Mouse (Mus musculus): ENCODE results near the gene Poc5. TPM values are rescaled to one million over a fixed set of nuclear protein-coding genes. Genes with fewer than 3 reads are reported as not detected.

Poc5 gene
- polyA plus RNA-seq, 1 experiment from 2014 or later, result 12.6 TPM

- Histone ChIP-seq H3K4me2 (replicated peaks) (no peak overlapping the region), H3K9me3 (no peaks in the 10 kb centered on the region), H3K4me3 (replicated peaks) (no peak overlapping the region), H3K9ac (no peak overlapping the region), H3K27ac (no peak overlapping the region), H3K27me3 (replicated peaks) (no peaks in the 10 kb centered on the region), H3K36me3 (peaks cover 15% of the 10 kb centered on the region), H3K4me1 (replicated peaks) (no peaks in the 10 kb centered on the region)
- WGBS, result 79% methylated on average over 1 of the region's 1 CpGs
- no peak for ATAC-seq
Measured at GRCm38 (mm10) chr13:96408786-96409185, 20.7 kb downstream of the Poc5 start.

GRCm38 (mm10) chr13:96414384-96414783 is 26.3 kb downstream of the Poc5 start:
- Histone ChIP-seq H3K9ac (no peak overlapping the region), H3K4me1 (replicated peaks) (no peaks in the 10 kb centered on the region), H3K4me3 (replicated peaks) (no peak overlapping the region), H3K36me3 (peaks cover 23% of the 10 kb centered on the region), H3K9me3 (no peaks in the 10 kb centered on the region), H3K27me3 (replicated peaks) (no peaks in the 10 kb centered on the region), H3K4me2 (replicated peaks) (no peak overlapping the region), H3K27ac (no peak overlapping the region)
- WGBS, result 85% methylated on average over 6 of the region's 6 CpGs
- ATAC-seq, result no peak

GRCm38 (mm10) chr13:96416380-96416779 is 28.3 kb downstream of the Poc5 start:
- no peak overlapping the region for H3K4me2 ChIP-seq (replicated peaks)
- no peaks in the 10 kb centered on the region for H3K27me3 ChIP-seq (replicated peaks)
- no peak overlapping the region for H3K4me3 ChIP-seq (replicated peaks)
- no peak for ATAC-seq
- H3K9me3 ChIP-seq, result no peaks in the 10 kb centered on the region
- 92% methylated on average over 8 of the region's 8 CpGs for WGBS
- H3K36me3 ChIP-seq, result peaks cover 15% of the 10 kb centered on the region
- no peaks in the 10 kb centered on the region for H3K4me1 ChIP-seq (replicated peaks)
- H3K9ac ChIP-seq, result no peak overlapping the region
- H3K27ac ChIP-seq, result no peak overlapping the region

GRCm38 (mm10) chr13:96417261-96417813 is 29.2 kb downstream of the Poc5 start:
- Histone ChIP-seq H3K9me3 (no peaks in the 10 kb centered on the region), H3K4me1 (replicated peaks) (no peaks in the 10 kb centered on the region), H3K4me2 (replicated peaks) (no peak overlapping the region), H3K27me3 (replicated peaks) (no peaks in the 10 kb centered on the region), H3K9ac (no peak overlapping the region), H3K36me3 (peaks cover 15% of the 10 kb centered on the region), H3K27ac (no peak overlapping the region), H3K4me3 (replicated peaks) (no peak overlapping the region)
- 84% methylated on average over 5 of the region's 5 CpGs for WGBS
- no peak for ATAC-seq

DNA sequence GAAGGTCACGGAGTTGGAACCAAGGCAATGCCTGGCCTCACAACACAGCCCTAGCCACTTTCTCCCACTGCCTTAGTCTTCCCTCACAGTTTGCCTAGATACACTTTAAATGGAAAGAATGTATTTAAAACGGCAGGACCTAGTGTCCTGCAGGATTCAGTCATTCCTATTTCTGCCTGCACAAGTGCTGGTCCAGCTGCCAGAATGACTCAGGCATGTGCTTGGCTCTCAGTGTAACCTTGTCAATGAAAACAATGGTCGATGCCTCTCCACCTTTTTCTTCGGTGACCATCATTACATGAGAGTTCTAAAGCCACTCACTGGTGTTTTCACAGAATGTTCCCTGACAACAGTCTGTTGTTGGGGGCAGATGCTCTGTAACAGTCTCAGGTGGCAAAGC is 30.4 kb downstream of the Poc5 start:
- Histone ChIP-seq H3K27me3 (replicated peaks) (no peaks in the 10 kb centered on the region), H3K9me3 (no peaks in the 10 kb centered on the region), H3K4me1 (replicated peaks) (no peaks in the 10 kb centered on the region), H3K36me3 (peaks cover 15% of the 10 kb centered on the region), H3K4me2 (replicated peaks) (no peak overlapping the region), H3K27ac (no peak overlapping the region), H3K9ac (no peak overlapping the region), H3K4me3 (replicated peaks) (no peak overlapping the region)
- no peak for ATAC-seq
- WGBS, result 96% methylated on average over 4 of the region's 4 CpGs

DNA sequence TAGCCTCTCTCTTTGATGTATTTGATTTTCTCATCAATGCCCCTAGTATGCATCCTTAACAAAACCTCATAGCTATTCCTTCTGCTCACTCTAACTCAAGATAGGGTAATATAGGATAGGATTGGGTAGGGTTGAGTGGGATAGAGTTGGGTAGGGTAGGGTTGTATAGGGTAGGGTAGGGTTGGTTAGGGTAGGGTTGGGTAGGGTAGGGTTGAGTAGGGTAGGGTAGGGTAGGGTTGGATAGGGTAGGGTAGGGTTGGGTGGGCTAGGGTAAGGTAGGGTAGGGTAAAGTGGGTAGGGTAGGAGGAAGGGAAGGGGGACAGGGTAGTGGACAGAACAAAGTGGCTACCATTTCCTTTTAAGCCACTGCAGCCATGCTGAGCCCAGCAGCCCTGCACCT is 33.1 kb downstream of the Poc5 start:
- Histone ChIP-seq H3K27me3 (replicated peaks) (no peaks in the 10 kb centered on the region), H3K9me3 (no peaks in the 10 kb centered on the region), H3K36me3 (no peaks in the 10 kb centered on the region), H3K4me3 (replicated peaks) (no peak overlapping the region), H3K4me1 (replicated peaks) (no peaks in the 10 kb centered on the region), H3K27ac (no peak overlapping the region), H3K9ac (no peak overlapping the region), H3K4me2 (replicated peaks) (no peak overlapping the region)
- ATAC-seq, result no peak

DNA sequence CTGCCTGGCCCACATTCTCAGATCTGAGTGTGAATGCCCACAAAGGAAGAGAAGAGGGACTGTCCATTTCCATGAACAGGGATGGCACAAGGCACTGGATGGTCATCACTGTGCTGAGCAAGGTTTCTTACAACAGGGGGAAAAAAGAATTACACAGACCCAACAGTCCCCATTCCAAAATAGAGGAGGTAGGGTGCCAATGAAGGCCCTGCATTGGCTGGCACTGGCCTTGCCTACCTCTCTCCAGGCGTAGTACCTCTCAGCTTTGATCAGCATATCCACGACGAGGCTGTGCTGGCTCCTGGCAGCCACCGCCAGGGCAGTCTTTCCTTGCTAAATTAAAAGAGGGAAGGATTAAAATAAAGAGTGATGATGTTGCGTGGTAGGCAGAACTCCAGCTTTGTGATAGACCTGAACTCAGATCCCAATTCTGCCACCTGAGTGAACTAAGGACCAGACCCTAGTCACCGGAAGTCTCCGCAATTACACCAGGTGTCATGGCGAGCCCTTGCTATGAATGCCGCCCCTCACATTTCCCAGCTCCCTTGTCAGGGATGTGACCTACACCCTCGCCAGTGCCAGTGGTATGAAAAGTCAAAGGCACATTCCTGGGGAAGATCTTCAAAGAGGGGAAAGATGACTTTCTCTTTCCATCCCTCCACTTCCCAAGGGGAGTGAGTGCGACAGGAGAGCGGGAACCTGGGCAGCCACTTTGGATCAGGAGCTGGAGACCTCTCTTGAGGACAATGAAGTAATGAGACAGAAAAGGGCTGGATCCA is 36.6 kb downstream of the Poc5 start:
- 92% methylated on average over 12 of the region's 12 CpGs for WGBS
- H3K27ac ChIP-seq, result no peak overlapping the region
- no peaks in the 10 kb centered on the region for H3K36me3 ChIP-seq
- H3K27me3 ChIP-seq (replicated peaks), result no peaks in the 10 kb centered on the region
- no peaks in the 10 kb centered on the region for H3K9me3 ChIP-seq
- ATAC-seq, result no peak
- no peaks in the 10 kb centered on the region for H3K4me1 ChIP-seq (replicated peaks)
- H3K9ac ChIP-seq, result no peak overlapping the region
- no peak overlapping the region for H3K4me3 ChIP-seq (replicated peaks)
- no peak overlapping the region for H3K4me2 ChIP-seq (replicated peaks)

GRCm38 (mm10) chr13:96426044-96426443 is 38.0 kb downstream of the Poc5 start:
- no peaks in the 10 kb centered on the region for H3K4me1 ChIP-seq (replicated peaks)
- no peak overlapping the region for H3K4me3 ChIP-seq (replicated peaks)
- no peak overlapping the region for H3K4me2 ChIP-seq (replicated peaks)
- H3K27ac ChIP-seq, result no peak overlapping the region
- WGBS, result 60% methylated on average over 3 of the region's 3 CpGs
- H3K36me3 ChIP-seq, result no peaks in the 10 kb centered on the region
- H3K27me3 ChIP-seq (replicated peaks), result no peaks in the 10 kb centered on the region
- ATAC-seq, result no peak
- no peak overlapping the region for H3K9ac ChIP-seq
- H3K9me3 ChIP-seq, result no peaks in the 10 kb centered on the region

GRCm38 (mm10) chr13:96428531-96428930 is 40.4 kb downstream of the Poc5 start:
- Histone ChIP-seq H3K27ac (no peak overlapping the region), H3K4me1 (replicated peaks) (peaks cover 6% of the 10 kb centered on the region; the same call in 1 of the 2 replicates), H3K9me3 (no peaks in the 10 kb centered on the region), H3K4me2 (replicated peaks) (no peak overlapping the region), H3K4me3 (replicated peaks) (no peak overlapping the region), H3K27me3 (replicated peaks) (no peaks in the 10 kb centered on the region), H3K9ac (no peak overlapping the region), H3K36me3 (no peaks in the 10 kb centered on the region)
- 71% methylated on average over 5 of the region's 5 CpGs for WGBS
- ATAC-seq, result no peak

DNA sequence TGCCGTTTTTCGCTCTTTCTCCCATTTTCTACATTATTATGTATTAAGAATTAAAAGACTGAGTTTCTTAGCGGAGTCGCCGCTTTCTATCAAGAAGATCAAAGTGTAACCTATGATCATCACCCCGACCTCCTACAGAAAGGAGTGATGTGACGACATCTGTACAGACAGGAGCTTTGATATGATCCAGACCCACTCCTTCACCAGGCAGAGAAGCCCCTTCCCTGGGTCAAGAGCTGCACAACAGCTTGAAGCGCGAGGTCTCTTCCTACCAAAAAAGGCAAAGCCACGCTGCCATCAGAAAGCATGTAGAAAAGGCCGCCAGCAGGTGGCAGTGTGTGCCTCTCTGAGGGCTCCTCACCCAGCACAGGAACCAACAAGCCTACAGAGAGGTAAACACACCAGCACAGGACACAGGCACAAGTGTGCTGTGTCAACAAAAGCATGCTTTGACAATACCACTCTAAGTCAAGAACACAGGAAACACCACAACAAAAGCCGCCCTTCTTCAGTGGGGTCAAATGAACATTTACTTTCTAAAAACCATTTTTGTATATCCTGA is 43.6 kb downstream of the Poc5 start:
- Histone ChIP-seq H3K4me3 (replicated peaks) (no peak overlapping the region), H3K4me2 (replicated peaks) (peak overlapping the region; percentile 25; the same call in 1 of the 2 replicates), H3K4me1 (replicated peaks) (peaks cover 21% of the 10 kb centered on the region), H3K27me3 (replicated peaks) (no peaks in the 10 kb centered on the region), H3K36me3 (no peaks in the 10 kb centered on the region), H3K27ac (no peak overlapping the region), H3K9me3 (no peaks in the 10 kb centered on the region), H3K9ac (no peak overlapping the region)
- 31% methylated on average over 12 of the region's 12 CpGs for WGBS
- ATAC-seq, result peak; percentile 85

DNA sequence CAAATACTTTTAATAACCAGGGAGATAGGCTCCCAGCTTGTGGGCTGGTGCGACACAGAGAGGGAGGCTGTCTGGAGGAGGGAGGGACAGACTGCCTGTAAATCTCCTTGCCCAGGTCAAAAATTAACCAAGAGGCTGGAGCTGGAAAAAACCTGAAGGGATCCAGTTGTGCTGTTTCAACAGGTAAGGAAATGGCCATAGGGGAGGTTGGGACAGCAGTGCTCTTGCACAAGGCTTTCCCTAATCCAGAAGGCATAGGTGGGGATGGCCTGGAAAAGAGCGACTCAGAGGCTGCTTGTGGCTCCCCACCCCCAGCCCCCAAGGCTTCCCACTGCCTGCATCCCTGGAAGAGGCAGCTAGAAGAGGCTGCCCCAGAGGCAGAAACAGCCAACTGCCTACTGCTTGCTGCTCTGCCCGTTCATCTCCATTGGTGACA is 44.3 kb downstream of the Poc5 start:
- 37% methylated on average over 3 of the region's 3 CpGs for WGBS
- H3K36me3 ChIP-seq, result no peaks in the 10 kb centered on the region
- H3K27ac ChIP-seq, result peak overlapping the region; percentile 56; the same call in 1 of the 2 replicates
- no peaks in the 10 kb centered on the region for H3K27me3 ChIP-seq (replicated peaks)
- H3K4me2 ChIP-seq (replicated peaks), result peak overlapping the region; percentile 22; the same call in 1 of the 2 replicates
- peaks cover 21% of the 10 kb centered on the region for H3K4me1 ChIP-seq (replicated peaks)
- H3K9ac ChIP-seq, result 0 out of 2 replicates have a peak overlapping the region, but pooled peaks have one; percentile 3
- ATAC-seq, result peak; percentile 86
- H3K4me3 ChIP-seq (replicated peaks), result no peak overlapping the region
- no peaks in the 10 kb centered on the region for H3K9me3 ChIP-seq

DNA sequence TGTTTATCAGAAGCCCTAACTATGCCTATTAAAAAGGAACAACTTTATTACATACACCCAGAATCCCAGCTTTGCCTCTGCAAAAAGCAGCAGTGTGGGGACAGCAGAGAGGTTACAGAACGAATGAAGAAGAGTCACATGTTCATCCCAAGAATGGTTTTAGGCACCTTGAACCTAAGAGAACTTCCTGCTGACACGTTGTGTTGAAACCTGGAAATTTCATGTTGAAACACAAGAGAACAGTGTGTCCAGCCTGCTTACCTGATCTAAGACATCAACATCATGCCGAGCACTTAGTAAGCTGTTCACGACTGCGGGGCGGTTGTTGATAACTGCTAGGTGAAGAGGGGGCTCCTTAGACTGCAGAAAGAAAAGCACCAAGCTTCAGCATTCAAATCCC is 44.9 kb downstream of the Poc5 start:
- Histone ChIP-seq H3K9ac (no peak overlapping the region), H3K27me3 (replicated peaks) (no peaks in the 10 kb centered on the region), H3K36me3 (no peaks in the 10 kb centered on the region), H3K27ac (peak overlapping the region; percentile 34; the same call in 1 of the 2 replicates), H3K4me1 (replicated peaks) (peaks cover 21% of the 10 kb centered on the region), H3K4me3 (replicated peaks) (no peak overlapping the region), H3K9me3 (no peaks in the 10 kb centered on the region), H3K4me2 (replicated peaks) (peak overlapping the region; percentile 22; the same call in 1 of the 2 replicates)
- no peak for ATAC-seq
- WGBS, result 76% methylated on average over 6 of the region's 6 CpGs

Data from intestine, embryonic 15.5 days (tissue).